Mouse (Mus musculus) intestine, postnatal 0 days (tissue): Measurements from ENCODE around the gene Psmg4. TPM values are rescaled to one million over a fixed set of nuclear protein-coding genes. Genes with fewer than 3 reads are reported as not detected.

Experiments
- ATAC-seq: fragments of 200-750 bp; cut with Nextera tagmentation; 2 replicates; pipeline ENCODE4 v1.8.0; 2017; ENCODE audit warnings: mild to moderate bottlenecking, moderate TSS enrichment, moderate library complexity
- H3K27ac ChIP-seq: fragments of 300-500 bp; sonication (generic); 2 replicates; pipeline ENCODE4 v1.5.1; 2014; ENCODE audit warnings: mild to moderate bottlenecking, low read depth, low read length, moderate library complexity
- H3K27me3 ChIP-seq: fragments of 300-500 bp; sonication (generic); replicated peaks from 2 replicates; pipeline ENCODE4 v1.6.1; 2014; ENCODE audit warnings: low read length, mixed read lengths; ENCODE audit not compliant: control insufficient read depth, insufficient read depth
- H3K36me3 ChIP-seq: fragments of 300-500 bp; sonication (generic); 2 replicates; pipeline ENCODE4 v1.6.1; 2014; ENCODE audit warnings: mild to moderate bottlenecking, moderate library complexity; ENCODE audit not compliant: control insufficient read depth, insufficient read depth
- H3K4me1 ChIP-seq: fragments of 300-500 bp; sonication (generic); replicated peaks from 2 replicates; pipeline ENCODE4 v1.6.1; 2014; ENCODE audit warnings: antibody characterized with exemption, low read length, mixed read lengths; ENCODE audit not compliant: control insufficient read depth, insufficient read depth
- H3K4me2 ChIP-seq: fragments of 300-500 bp; sonication (generic); replicated peaks from 2 replicates; pipeline ENCODE4 v1.6.1; 2014; ENCODE audit warnings: low read depth, mild to moderate bottlenecking, moderate library complexity
- H3K4me3 ChIP-seq: fragments of 300-500 bp; sonication (generic); 2 replicates; pipeline ENCODE4 v1.5.1; 2014; ENCODE audit warnings: low read depth, low read length
- H3K9ac ChIP-seq: fragments of 300-500 bp; sonication (generic); 2 replicates; pipeline ENCODE4 v1.6.1; 2014; ENCODE audit warnings: mild to moderate bottlenecking, low read depth, low read length
- H3K9me3 ChIP-seq: fragments of 300-500 bp; sonication (generic); 2 replicates; pipeline ENCODE4 v1.6.1; 2016; ENCODE audit warnings: mixed run types; ENCODE audit not compliant: control insufficient read depth
- CTCF ChIP-seq: sonication (generic); IDR thresholded peaks from 2 replicates; pipeline ENCODE4 v1.5.1; 2016; ENCODE audit warnings: low read depth, mild to moderate bottlenecking, control low read depth, antibody characterized with exemption, moderate library complexity
- WGBS: fragments of 180-500 bp; shearing (Covaris S2); extraction: QIAGEN DNeasy Blood & Tissue Kit; methylation state at CpG from one replicate; pipeline ENCODE4 v1.1.7; 2014; 5-methylcytosine and 5-hydroxymethylcytosine counted together
- polyA plus RNA-seq: library from polyadenylated mRNA; unstranded; fragments of >200 nt; fragmentation: Nextera tagmentation; extraction: Ambion mirVana; gene quantifications from 2 replicates; pipeline ENCODE4 v1.2.1, GENCODE M21; 2015

Psmg4 gene
- polyA plus RNA-seq, 1 experiment from 2014 or later, result 69.8 TPM

DNA sequence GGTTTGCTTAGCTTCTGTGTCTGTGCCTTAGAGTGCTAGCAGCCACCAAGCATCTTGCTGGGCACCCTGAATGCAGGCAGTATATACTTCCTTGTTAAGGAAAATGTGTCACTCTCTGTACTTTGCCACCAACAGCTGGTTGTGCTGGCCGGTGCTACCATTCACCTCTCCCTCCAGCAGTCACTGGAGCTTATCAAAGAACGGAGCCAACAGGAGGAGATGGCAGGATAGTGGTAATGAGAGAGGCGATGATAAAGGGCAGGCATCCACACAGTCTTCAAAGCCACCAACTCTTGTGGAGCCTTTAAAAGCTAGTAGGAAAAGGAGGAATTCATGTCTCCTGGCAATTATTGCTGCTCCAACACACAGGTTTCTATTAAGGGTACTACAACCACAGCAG, 57.0 kb downstream of the Psmg4 start:
- H3K9me3 ChIP-seq, result no peaks in the 10 kb centered on the region
- no peak overlapping the region for H3K27ac ChIP-seq
- TF ChIP-seq CTCF, result no peak
- no peak overlapping the region for H3K4me3 ChIP-seq
- no peak overlapping the region for H3K4me2 ChIP-seq
- H3K27me3 ChIP-seq, result no peaks in the 10 kb centered on the region
- ATAC-seq, result no peak
- H3K4me1 ChIP-seq, result 0 out of 2 replicates have a peak, but pooled peaks cover 5% of the 10 kb centered on the region
- no peak overlapping the region for H3K9ac ChIP-seq
- H3K36me3 ChIP-seq, result no peaks in the 10 kb centered on the region
- WGBS, result 39% methylated on average over 3 of the region's 3 CpGs

DNA sequence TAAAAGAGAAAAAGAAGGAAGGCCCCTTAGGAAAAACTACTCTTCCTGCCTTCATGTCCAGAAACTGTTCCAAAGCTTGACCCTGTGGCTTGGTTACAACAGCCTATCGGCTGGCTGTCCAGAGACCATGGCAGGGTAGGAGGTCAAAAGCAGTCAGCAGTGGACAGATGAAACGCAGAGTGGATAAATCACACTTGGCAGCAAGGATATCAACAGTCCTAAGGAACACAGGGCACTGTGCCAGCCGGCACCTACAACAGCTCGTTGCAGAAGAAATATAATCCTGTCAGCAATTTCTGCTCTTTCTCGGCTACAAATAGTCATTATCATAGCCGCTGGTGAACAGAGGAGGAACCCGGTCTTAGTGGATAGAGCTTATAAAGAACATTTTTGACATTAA, 60.2 kb downstream of the Psmg4 start:
- WGBS, result 41% methylated on average over 7 of the region's 7 CpGs
- TF ChIP-seq CTCF, result no peak
- no peaks in the 10 kb centered on the region for H3K9me3 ChIP-seq
- H3K27ac ChIP-seq, result no peak overlapping the region
- no peak overlapping the region for H3K4me3 ChIP-seq
- H3K9ac ChIP-seq, result no peak overlapping the region
- H3K36me3 ChIP-seq, result no peaks in the 10 kb centered on the region
- no peaks in the 10 kb centered on the region for H3K27me3 ChIP-seq
- peaks cover 10% of the 10 kb centered on the region; the same call in 1 of the 2 replicates for H3K4me1 ChIP-seq
- no peak overlapping the region for H3K4me2 ChIP-seq
- no peak for ATAC-seq

GRCm38 (mm10) chr13:34226940-34227339, 64.2 kb downstream of the Psmg4 start:
- Histone ChIP-seq H3K4me3 (no peak overlapping the region), H3K36me3 (no peaks in the 10 kb centered on the region), H3K27me3 (no peaks in the 10 kb centered on the region), H3K9ac (no peak overlapping the region), H3K27ac (no peak overlapping the region), H3K9me3 (no peaks in the 10 kb centered on the region), H3K4me1 (peaks cover 10% of the 10 kb centered on the region; the same call in 1 of the 2 replicates), H3K4me2 (no peak overlapping the region)
- WGBS, result 37% methylated on average over 1 of the region's 1 CpGs
- ATAC-seq, result no peak
- TF ChIP-seq CTCF, result no peak

Other genes with a start within 250 kb of the Psmg4 start
- 27.5 and 28.0 TPM in 2 replicates for gene Nqo2, start 198.3 kb upstream of the Psmg4 start, polyA plus RNA-seq
- 25.0 and 27.7 TPM in 2 replicates for gene Ripk1, start 160.6 kb upstream of the Psmg4 start, polyA plus RNA-seq
- 364 and 373 TPM in 2 replicates for gene Serpinb6a, start 160.2 kb upstream of the Psmg4 start, polyA plus RNA-seq
- gene Bphl, start 125.4 kb upstream of the Psmg4 start, polyA plus RNA-seq, result 51.5 and 58.2 TPM in 2 replicates
- 218 and 292 TPM in 2 replicates for gene Tubb2a, start 85.0 kb upstream of the Psmg4 start, polyA plus RNA-seq
- 14.1 and 15.4 TPM in 2 replicates for gene Tubb2b, start 32.5 kb upstream of the Psmg4 start, polyA plus RNA-seq
- gene Slc22a23, start 182.2 kb downstream of the Psmg4 start, polyA plus RNA-seq, result 3.4 and 3.8 TPM in 2 replicates